Mouse (Mus musculus) stomach, postnatal 0 days (tissue): ENCODE data around the gene AI413582.

Experiments
- CTCF ChIP-seq: IDR thresholded peaks from 2 replicates; pipeline ENCODE4 v1.5.1; 2016; ENCODE audit warnings: antibody characterized with exemption, low read depth, mild to moderate bottlenecking, moderate library complexity
- EP300 ChIP-seq: optimal IDR thresholded peaks from 2 replicates; pipeline ENCODE3; 2016; ENCODE audit warnings: antibody characterized with exemption

GRCm38 (mm10) chr17:27586661-27587060 lies 21.1 kb upstream of the AI413582 start:
- TF ChIP-seq CTCF (no peak), EP300 (no peak)
